Mouse (Mus musculus) gastrocnemius, postnatal 14 days (tissue): ENCODE results near the gene Sptb. TPM values are rescaled to one million over a fixed set of nuclear protein-coding genes. Genes with fewer than 3 reads are reported as not detected.
A peak's percentile ranks its signal among the peaks of the same experiment; 100 is the strongest.

ENCODE experiments used
- DNase-seq: peaks from one replicate; pipeline ENCODE4 v3.0.0; 2021; ENCODE audit warnings: mixed read lengths
- intact Hi-C: fragments of 180-260 bp; cut with DNase I; formaldehyde crosslinking; loops from one replicate; pipeline ENCODE4 v1.15.1; 2025; ENCODE audit warnings: low total_unique reads
- long read RNA-seq, 2 experiments: library from polyadenylated mRNA; stranded (forward); transcript quantifications; one replicate each; pipeline ENCODE4 v2.0.0; 2021
- total RNA-seq, 2 experiments: library from RNA; stranded (reverse); gene quantifications; 2 replicates each; pipeline ENCODE4 v1.2.3; 2021

Sptb gene
- total RNA-seq: 10 to 100 TPM; 88.9 to 93.1 TPM
- long read RNA-seq, experiment 1, full-length matches to known transcripts: 3 of 53 reads
- long read RNA-seq, experiment 1, partial matches to known transcripts: 30 of 53 reads
- long read RNA-seq, experiment 1, other reads (novel, unspliced or antisense): 20 of 53 reads
- long read RNA-seq, experiment 2, full-length matches to known transcripts: 16 of 69 reads
- long read RNA-seq, experiment 2, partial matches to known transcripts: 36 of 69 reads
- long read RNA-seq, experiment 2, other reads (novel, unspliced or antisense): 17 of 69 reads

DNA sequence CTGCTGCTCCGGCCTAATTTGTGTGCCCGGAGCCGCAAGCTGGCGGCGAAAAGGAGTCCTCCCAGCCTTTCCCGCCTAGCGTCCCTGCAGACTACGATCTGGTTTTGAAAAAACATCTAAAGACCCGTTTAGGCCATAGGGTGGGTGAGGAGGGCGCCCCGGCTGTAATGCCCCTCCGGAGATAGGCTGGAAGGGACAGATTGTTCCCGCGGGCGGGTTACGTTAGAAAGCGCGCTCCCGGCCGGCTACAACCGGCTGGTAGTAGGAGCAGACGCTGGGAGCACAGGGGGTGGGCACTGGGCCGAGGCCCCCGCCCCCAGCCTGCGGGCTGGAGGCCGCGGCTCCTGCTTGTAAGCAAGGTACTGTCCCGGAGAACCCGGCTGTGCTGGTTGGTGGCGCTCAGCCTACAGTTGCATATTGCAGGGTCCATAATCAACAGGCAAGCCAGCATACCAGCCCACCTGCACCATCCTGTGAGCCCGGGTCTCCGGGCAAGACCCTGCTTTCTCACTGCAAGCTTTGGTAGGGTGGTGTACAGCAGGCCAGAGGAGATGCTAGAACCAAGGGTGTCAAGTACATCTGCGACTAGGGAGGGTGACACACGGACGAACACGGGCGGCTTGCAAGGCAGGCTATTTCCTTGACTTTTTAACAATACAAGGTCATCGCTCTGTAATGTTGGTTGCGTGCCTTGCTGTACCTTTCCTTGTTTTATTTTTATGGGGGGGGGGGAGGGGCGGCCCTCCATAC is at the start of gene Sptb:
Gene Sptb (minus strand): TSS at position 197 of the 750 bp plus-strand sequence.
- intact Hi-C loops: loop anchor here (2.0 kb wide), 1 partner anchor 52 kb away; no protein-coding TSS in a partner anchor
- peak; percentile 69 for DNase-seq

DNA sequence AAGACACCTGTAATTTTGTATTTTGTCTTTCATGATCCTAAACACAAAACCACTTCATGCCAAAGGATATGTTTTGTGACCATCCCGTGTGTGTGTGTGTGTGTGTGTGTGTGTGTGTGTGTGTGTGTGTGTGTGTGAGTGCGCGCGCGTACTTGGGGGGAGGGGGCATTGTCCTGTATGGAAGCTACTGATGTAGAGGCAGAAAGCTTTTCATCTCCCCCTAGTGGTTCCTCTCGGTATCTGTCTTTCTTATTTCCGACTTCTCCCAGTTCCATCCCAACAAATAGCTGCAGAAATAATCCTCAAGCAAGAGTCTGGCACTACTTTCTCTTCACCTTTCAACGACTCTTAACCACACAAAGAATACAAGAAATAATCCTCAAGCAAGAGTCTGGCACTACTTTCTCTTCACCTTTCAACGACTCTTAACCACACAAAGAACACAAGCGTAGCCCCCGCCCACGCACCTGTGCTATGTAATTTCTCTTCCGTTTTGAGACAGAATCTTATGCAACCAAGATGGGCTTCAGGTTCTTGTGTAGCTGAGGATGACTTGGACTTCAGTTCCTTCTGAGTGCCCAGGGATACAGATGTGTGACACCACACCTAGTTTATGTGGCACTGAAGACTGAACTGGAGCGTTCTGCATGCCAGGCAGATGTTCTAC is 42.4 kb upstream of the Sptb start:
- intact Hi-C loops: no loop called here
- DNase-seq: no peak

DNA sequence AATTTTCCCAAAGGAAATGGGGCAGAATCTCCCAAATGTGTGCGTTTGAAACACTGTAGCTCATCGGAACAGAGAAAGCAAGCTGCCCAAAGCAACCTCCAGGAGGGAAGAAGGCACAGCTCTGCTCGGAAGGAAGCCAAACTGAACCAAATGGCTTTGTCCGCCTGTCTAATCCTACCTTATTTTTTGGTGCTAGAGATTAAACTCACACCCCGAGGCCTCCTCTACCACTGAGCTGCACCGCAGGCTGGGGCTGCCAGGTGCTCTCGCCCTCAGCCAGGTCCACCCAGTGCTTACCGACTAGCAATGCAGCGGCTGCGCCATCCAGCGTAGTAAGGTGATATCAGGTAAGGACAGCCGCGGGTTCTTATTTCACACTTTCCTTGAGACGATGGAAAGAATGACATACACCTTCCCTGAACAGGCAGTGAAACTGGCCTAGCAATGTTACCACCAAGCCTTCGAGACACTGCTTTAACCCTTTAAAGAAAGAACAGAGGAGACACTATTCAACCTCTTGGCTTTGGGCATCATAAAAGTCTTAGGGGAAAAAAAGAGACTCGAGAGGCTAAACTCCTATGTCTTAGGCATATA is 40.6 kb upstream of the Sptb start:
- intact Hi-C loops: no loop called here
- DNase-seq: no peak

DNA sequence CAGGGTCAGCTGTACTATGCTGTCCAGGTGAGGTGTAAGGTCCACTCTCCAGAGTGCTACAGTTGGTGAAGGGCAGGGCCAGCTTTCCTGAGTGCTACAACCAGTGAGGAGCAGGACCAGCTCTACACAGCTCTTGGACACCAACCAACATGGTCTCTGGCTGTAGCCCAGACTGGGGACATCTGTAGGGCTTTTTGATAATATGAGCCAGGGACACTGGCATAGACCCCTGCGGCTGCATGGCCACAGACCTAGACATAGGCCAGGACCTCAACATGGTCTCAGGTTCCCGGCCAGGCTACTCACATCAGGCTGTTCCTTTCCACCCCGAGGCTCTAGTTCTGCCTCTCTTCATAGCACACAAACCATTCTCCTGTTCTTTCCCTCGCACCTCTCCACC is 17.6 kb upstream of the Sptb start:
- DNase-seq: no peak
- intact Hi-C loops: loop anchor here (10.0 kb wide), 1 partner anchor 233 kb away; no protein-coding TSS in a partner anchor

DNA sequence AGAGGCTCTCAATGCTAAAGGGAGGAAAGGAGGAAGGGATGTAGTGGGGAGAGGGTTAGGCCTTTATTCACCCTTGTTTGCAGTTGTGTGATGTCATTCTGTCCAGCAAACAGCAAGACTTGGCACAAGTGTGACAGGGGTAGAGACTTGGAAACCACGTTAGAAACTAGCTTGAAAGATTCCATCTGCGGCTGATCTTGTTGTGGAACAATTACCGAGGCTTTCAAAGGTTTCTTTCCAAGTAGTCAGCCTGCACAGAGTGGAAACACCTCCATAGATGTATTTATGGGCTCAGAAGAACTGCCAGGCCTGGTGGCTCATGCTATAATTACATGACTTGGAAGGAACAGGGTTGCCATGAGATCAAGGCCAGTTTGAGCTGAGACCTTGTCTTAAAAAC is 11.7 kb upstream of the Sptb start:
- intact Hi-C loops: loop anchor here (5.0 to 10.0 kb wide), 2 partner anchors 75 to 227 kb away; no protein-coding TSS in a partner anchor
- no peak for DNase-seq

DNA sequence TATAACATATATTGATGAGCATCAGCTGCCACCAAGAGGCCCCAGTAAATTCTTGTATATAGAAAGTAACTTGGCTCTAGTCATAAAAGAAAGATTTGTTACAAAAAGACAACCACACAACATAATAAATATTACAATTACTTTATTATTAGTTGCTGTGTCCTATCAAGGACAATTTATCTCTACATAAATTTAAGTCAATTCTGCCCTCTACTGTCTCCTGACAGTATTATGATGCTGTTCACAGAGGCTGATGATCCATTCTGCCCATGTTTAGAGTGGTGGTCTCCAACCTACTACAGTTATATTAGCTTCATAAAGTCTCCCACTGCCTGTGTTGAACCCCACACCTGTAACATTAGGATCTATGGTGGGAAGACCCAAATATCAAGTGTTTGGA is 10.2 kb upstream of the Sptb start:
- DNase-seq: no peak
- intact Hi-C loops: loop anchor here (5.0 to 10.0 kb wide), 2 partner anchors 73 to 226 kb away; no protein-coding TSS in a partner anchor

DNA sequence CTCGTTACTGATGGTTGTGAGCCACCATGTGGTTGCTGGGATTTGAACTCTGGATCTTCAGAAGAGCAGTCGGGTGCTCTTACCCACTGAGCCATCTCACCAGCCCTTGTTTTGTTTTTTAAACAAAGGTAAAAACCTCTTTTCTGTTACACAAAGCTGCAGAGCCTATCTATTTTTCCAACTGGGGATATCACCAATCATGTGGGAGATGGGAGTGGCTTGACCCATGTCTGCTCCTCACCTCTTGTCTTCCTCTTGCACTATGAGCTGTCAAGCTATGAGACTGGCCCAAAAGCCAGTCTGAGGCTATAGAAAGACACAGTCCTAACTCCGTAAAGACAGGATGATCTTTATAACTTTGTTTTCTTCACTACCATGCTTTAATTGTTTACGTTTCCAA is 8.0 kb upstream of the Sptb start:
- no peak for DNase-seq
- intact Hi-C loops: no loop called here

DNA sequence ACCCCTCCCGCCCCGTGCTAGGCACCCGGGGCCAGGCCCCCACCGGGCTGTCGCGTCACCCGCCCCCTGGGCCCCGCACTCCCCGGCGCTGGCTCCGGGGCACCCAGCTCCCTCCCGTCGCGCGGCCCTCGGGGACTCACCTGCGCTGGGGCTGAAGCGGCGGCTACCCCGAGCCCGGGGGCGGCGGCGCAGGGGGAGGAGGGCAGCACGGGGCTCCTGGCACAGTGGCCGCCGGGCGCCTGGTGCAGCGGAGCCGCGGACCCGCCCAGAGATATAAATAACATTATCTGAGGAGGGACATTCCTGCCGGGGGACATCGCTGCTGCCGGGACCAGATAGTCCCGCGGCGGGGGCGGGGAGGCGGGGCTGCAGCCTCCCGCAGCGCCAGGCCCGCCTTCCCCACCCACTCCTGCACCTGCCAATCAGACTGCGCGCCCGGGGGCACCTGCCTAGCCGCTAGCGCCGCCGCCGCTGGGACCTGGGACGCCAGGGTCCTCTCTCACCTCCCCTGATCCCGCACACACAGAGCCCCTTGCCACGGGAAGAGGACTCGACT is 474 bp downstream of the Sptb start:
- DNase-seq: peak; percentile 84
- intact Hi-C loops: loop anchor here (2.0 kb wide), 1 partner anchor 51 kb away; no protein-coding TSS in a partner anchor

DNA sequence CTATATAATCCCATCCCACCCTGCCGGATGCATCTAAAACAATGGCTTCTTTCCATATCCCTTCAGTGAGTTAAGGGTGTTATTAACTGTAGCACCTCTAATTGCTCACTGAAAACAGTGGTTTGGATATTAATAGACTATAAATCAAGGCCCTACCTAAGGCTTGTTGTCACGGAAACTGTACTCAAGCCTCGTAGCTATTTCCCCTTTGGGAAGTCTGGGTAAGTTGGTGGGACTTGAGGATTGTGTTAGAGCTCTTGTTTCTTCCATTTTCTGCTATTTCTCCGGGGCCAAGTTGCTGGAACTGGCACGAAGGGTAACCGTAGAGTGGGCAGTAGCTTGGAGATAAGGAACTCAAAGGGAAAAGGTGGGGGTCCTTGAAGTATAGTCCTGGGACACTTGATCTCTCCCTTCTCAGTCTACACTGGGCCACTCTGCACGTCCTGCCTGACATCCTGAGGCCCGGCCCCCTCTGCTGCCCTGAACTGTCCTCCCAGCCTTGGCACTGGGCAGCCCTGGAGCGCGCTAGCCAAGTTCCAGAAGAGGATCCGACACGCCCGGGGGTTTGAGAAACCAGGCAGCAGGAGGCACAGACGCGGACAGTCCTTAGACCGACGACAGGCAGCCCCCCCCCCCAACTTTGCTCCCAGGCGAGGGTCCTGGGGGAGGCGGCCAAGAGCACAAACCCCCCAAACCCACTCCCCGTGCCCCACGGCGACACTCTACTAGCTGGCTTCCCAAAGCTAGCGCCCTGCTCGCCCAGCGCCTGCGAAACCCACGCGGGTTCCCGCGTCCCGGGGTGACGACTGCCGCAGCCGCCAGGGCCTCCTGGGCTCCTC is 1.2 kb downstream of the Sptb start:
- intact Hi-C loops: no loop called here
- peak; percentile 85 for DNase-seq

DNA sequence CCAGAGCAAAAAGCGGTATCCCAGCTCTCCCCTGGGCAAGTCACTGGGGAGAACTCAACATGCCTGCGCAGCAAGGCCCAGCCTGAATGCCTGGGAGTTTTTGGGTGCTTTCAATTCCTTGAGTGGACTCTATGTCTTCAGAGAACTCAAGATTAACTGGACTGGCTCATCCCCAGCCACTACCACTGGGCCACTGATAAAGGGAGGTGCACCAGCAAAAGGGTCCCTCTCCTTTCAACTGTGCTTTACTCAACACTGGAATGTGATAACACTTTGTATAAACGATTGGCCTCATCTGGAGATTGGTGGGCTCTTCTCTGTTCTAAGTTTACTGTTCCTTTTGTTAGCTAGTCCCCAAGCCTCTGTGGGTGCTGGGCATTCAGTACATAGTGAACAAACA is 2.2 kb downstream of the Sptb start:
- intact Hi-C loops: no loop called here
- no peak for DNase-seq

DNA sequence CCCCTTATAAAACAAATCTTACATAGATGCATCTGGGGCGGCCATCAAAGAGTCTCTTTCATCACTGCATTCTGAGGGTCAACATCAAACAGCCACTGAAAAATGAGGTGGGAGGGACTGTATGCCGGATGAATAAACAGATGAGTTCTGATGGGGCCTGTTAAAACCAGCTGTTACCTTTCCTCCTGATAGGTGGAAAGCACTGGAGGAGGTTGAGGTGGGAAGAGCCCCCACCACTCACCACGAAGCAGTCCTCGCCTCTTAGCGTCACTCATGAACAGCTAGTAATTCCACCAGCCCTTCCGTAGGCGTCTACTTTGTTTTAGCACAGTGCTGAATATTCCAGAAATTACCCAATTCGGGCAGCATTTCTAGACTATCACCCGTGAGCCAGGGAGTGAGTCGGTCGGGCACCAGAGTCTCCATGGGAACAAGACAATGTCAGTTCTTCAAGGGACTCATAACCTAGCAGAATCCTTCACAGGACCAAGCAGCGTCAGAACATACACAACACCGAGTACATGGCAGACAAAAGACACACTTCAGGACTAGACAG is 13.9 kb downstream of the Sptb start:
- intact Hi-C loops: no loop called here
- DNase-seq: no peak

DNA sequence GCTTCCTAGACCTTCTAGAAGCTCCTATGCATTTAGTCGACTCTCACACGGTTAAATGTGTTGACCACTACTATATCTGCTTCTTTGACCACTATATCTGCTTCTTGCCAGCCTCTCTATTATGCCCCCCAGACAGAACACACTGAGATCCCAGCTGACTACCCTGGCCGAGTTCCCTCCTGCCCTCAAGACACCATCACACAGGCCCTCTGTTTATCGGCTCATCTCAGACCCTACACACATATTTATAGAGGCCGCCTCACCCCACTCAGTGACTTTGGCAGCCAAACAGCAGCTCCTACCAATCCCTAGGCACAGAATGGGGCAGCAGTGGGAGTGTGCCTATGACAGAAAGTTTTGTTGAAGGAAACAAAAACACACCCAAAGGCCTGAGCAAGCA is 14.6 kb downstream of the Sptb start:
- no peak for DNase-seq
- intact Hi-C loops: no loop called here

DNA sequence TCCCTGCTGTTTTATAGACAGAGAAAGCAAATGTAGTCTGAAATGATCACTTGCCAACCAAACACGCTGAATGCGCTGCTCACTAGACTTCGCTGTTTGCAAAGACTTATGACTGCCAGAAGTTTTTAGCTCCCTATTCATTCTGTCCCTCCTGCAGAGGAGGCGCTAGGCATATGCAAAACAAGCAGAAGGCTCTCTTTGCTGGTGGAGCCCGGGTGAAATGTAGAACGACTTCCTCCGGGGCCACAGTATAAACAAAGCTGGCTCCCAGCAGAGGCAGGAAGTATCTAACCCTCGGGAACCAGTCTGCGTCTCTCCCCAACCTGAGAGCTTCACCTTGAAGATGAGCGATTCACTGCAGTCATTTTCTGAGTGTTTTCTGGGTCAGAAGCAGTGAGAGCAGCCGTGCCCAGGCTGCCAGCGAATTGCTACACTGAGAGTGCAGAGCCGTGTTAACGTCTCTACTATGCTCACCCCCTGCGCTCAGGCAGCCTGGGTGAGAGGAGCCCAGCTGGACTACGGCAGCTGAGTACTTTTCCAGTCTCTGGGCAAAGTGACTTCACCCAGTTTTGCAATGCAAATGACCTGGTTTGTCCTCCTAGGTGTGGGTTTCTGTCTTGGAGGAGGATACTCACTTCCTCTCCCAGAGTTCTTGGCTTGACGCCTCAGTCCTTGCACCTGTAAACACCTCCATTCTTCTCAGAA is 15.4 kb downstream of the Sptb start:
- DNase-seq: peak; percentile 21
- intact Hi-C loops: no loop called here

DNA sequence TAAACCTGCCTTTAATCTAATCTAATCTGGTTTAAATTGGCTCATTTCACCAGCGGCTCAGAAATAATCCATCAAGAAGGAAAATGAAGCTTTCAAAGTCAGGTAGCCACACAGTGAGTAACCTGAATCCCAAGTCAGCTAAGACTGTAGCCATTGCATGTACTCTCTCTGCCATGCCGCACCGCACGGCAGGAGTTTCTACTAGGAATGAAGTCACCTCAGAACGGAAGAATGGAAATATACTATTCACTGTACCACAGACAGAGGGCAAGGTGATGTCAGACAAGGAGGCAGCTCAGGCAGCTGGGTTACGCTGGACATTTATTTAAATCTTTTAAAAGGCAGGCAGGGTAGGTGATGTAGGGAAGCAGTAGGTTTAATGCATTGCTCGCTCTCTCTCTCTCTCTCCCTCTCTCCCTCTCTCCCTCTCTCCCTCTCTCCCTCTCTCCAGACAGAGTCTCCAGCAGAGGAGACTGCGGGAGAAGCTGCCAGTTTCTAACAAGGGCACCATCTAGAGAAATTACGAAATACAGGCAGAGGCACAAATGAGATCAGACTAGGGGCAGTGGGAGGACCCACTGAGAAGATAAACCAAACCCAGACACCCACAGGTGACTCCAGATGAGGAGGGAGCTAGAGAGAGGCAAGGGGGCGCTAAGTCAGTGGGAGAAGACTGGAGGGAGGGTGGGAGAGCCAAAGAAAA is 22.7 kb downstream of the Sptb start:
- DNase-seq: no peak
- intact Hi-C loops: no loop called here

DNA sequence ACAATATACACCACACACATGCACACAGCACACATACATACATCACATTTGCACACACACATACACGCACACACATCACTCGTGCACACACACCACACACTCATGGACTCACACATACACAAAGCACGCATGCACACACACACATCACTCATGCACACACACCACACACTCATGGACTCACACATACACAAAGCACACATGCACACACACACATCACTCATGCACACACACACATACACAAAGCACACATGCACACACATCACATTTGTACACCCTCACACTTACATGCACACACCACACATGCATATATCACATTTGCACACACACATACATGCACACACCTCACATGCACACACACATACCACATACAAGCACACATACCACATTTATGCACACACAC is 24.7 kb downstream of the Sptb start:
- no peak for DNase-seq
- intact Hi-C loops: no loop called here

DNA sequence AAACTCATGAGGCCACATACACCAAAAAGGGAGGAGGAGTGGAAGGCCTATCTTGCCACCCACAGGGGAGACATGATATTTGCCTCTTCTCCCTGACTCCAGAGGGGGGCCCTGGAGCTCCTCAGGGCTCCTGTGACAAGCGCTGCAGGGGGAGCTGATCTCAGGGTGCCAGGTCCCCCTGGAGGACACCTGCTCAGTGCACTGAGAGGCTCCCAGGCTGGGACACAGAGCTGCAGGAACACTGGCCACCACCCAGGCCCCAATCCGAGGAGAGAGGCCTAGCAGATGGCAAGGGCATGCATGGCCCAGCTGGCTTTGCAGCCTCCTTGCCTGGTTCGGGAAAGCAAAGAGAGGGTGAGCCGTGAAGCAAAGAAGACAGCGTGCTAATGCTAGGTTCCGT is 25.9 kb downstream of the Sptb start:
- DNase-seq: peak; percentile 69
- intact Hi-C loops: no loop called here

DNA sequence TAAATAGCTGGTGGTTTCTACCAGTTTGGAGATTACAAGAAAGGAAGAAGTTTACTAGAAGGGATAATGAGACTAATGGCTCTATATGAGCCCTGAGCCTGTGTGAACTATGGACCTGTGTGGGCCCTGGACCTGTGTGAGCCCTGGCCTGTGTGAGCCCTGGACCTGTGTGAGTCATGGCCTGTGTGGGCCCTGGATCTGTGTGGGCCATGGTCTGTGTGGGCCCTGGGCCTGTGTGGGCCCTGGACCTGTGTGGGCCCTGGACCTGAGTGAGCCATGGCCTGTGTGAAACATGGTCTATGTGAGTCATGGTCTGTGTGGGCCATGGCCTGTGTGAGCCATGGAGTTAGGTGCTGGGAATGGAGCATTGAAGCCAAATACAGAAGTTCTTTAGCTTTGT is 28.4 kb downstream of the Sptb start:
- no peak for DNase-seq
- intact Hi-C loops: no loop called here
